Comparison of ENCODE assay signal across 8 mouse cellular contexts in genomic region chr19:28010471-28011395, GRCm38 (mm10). TPM values are rescaled to one million over a fixed set of nuclear protein-coding genes. Genes with fewer than 3 reads are reported as not detected.
DNase-seq lines count a peak whose midpoint lies in the region; ATAC-seq and TF ChIP-seq lines count a peak whose summit lies in the region.

Gene Rfx3, minus strand, starts transcription at chr19:28011166.

- H3K27me3 ChIP-seq in CH12.LX (replicated peaks) = no peaks in the 10 kb centered on the region
- no peaks in the 10 kb centered on the region for H3K27me3 ChIP-seq in heart, embryonic 13.5 days (replicated peaks)
- H3K27me3 ChIP-seq in liver, embryonic 14.5 days (ENCODE audit: control insufficient read depth, insufficient read depth, low read length) = no peaks in the 10 kb centered on the region
- H3K27me3 ChIP-seq in neural tube, embryonic 11.5 days (ENCODE audit: control insufficient read depth, insufficient read depth, low read length) = no peaks in the 10 kb centered on the region
- no peaks in the 10 kb centered on the region for H3K27me3 ChIP-seq in stomach, postnatal 0 days (ENCODE audit: control insufficient read depth, insufficient read depth, low read length)

- no peaks in the 10 kb centered on the region for H3K9me3 ChIP-seq in CH12.LX (replicated peaks; ENCODE audit: low read length)
- H3K9me3 ChIP-seq in heart, embryonic 13.5 days = no peaks in the 10 kb centered on the region
- H3K9me3 ChIP-seq in liver, embryonic 14.5 days (ENCODE audit: control insufficient read depth, low read length) = no peaks in the 10 kb centered on the region
- H3K9me3 ChIP-seq in neural tube, embryonic 11.5 days (ENCODE audit: control insufficient read depth, low read length) = no peaks in the 10 kb centered on the region
- no peaks in the 10 kb centered on the region for H3K9me3 ChIP-seq in stomach, postnatal 0 days (ENCODE audit: control insufficient read depth, low read length)

- no peak for TF ChIP-seq POLR2A in CH12.LX (IDR thresholded peaks at IDR 0.05; ENCODE audit: low read depth, low read length)
- TF ChIP-seq POLR2A in bone marrow macrophage, adult 2 months (IDR thresholded peaks at IDR 0.05; ENCODE audit: borderline replicate concordance, low read depth, low read length) = no peak

- H3K4me2 ChIP-seq in CH12.LX (ENCODE audit: insufficient read depth, low read depth, poor library complexity, severe bottlenecking) = peak within 1 kb of the TSS; percentile 74
- H3K4me2 ChIP-seq in heart, embryonic 13.5 days = peak within 1 kb of the TSS; percentile 88
- H3K4me2 ChIP-seq in liver, embryonic 14.5 days (ENCODE audit: low read depth) = peak within 1 kb of the TSS; percentile 91
- peak within 1 kb of the TSS; percentile 72 for H3K4me2 ChIP-seq in neural tube, embryonic 11.5 days (ENCODE audit: low read depth)
- H3K4me2 ChIP-seq in stomach, postnatal 0 days (replicated peaks; ENCODE audit: low read depth) = peak within 1 kb of the TSS; percentile 88

- dilution Hi-C loops in CH12.LX (cut with MboI; ENCODE audit: extremely low pct_ligation_motif_present, extremely low pct_unique_long_range_greater_than_20kb, low sequenced_read_pairs) = no loop called here

- TF ChIP-seq RAD21 in CH12.LX (IDR thresholded peaks at IDR 0.05; ENCODE audit: low read depth, low read length) = no peak

- H3K27ac ChIP-seq in CH12.LX (ENCODE audit: insufficient read depth, low read depth) = peak within 1 kb of the TSS; percentile 91
- H3K27ac ChIP-seq in bone marrow macrophage, adult 2 months (ENCODE audit: insufficient read depth, low read depth, low read length) = peak within 1 kb of the TSS; percentile 93
- peak within 1 kb of the TSS; percentile 100 for H3K27ac ChIP-seq in heart, embryonic 13.5 days (replicated peaks)
- H3K27ac ChIP-seq in liver, embryonic 14.5 days = peak within 1 kb of the TSS; percentile 90
- peak within 1 kb of the TSS; percentile 100 for H3K27ac ChIP-seq in neural tube, embryonic 11.5 days (ENCODE audit: low read depth, low read length)
- H3K27ac ChIP-seq in stomach, postnatal 0 days (replicated peaks) = peak within 1 kb of the TSS; percentile 100

- H3K4me3 ChIP-seq in CH12.LX (replicated peaks in 1 of 3; ENCODE audit: low read depth in 2 of 3, low read length in 2 of 3, poor library complexity in 1 of 3) = peak within 1 kb of the TSS; percentile 57 to 85 (median 81)
- H3K4me3 ChIP-seq in bone marrow macrophage, adult 2 months (ENCODE audit: insufficient read depth, low read length) = peak within 1 kb of the TSS; percentile 95
- H3K4me3 ChIP-seq in heart, embryonic 13.5 days = peak within 1 kb of the TSS; percentile 97
- peak within 1 kb of the TSS; percentile 96 to 97 for H3K4me3 ChIP-seq in liver, embryonic 14.5 days (ENCODE audit: insufficient read depth in 1 of 2, low read depth in 2 of 2, low read length in 2 of 2)
- H3K4me3 ChIP-seq in neural tube, embryonic 11.5 days (ENCODE audit: low read depth, low read length) = peak within 1 kb of the TSS; percentile 96
- H3K4me3 ChIP-seq in stomach, postnatal 0 days (ENCODE audit: low read depth, low read length) = peak within 1 kb of the TSS; percentile 95

- peak; percentile 71 for DNase-seq in CH12.LX (ENCODE audit: extremely low read depth)
- DNase-seq in kidney, postnatal 14 days = peak; percentile 40
- peak; percentile 68 to 71 (median 70) for DNase-seq in liver, embryonic 14.5 days (ENCODE audit: low read depth in 3 of 3, low spot score in 3 of 3)
- peak; percentile 42 for DNase-seq in neural tube, embryonic 11.5 days (ENCODE audit: low spot score)
- DNase-seq in stomach, postnatal 0 days (ENCODE audit: low spot score) = peak; percentile 87

- peak; percentile 68 for ATAC-seq in erythroblast, adult 5-6 weeks (replicated peaks; ENCODE audit: low FRiP score, poor library complexity, severe bottlenecking)
- ATAC-seq in heart, embryonic 13.5 days (ENCODE audit: extremely low read depth, insufficient number of reproducible peaks, low FRiP score, low TSS enrichment) = peak; percentile 84
- peak; percentile 89 for ATAC-seq in liver, embryonic 14.5 days (ENCODE audit: insufficient read depth)
- ATAC-seq in neural tube, embryonic 11.5 days (ENCODE audit: insufficient read depth, low FRiP score, low TSS enrichment) = peak; percentile 87
- peak; percentile 91 for ATAC-seq in stomach, postnatal 0 days (ENCODE audit: low FRiP score, low TSS enrichment)

- H3K9ac ChIP-seq in CH12.LX (ENCODE audit: insufficient read depth, low read depth) = peak within 1 kb of the TSS; percentile 93
- H3K9ac ChIP-seq in heart, embryonic 13.5 days = peak within 1 kb of the TSS; percentile 96
- H3K9ac ChIP-seq in liver, embryonic 14.5 days (replicated peaks) = peak within 1 kb of the TSS; percentile 91
- H3K9ac ChIP-seq in neural tube, embryonic 11.5 days (ENCODE audit: low read length) = peak within 1 kb of the TSS; percentile 97
- H3K9ac ChIP-seq in stomach, postnatal 0 days (ENCODE audit: low read length) = peak within 1 kb of the TSS; percentile 94

- WGBS in heart, embryonic 13.5 days = under 1% methylated on average over 73 of the region's 78 CpGs
- WGBS in liver, embryonic 14.5 days (ENCODE audit: insufficient replicate concordance) = under 1% methylated on average over 71 of the region's 78 CpGs
- WGBS in neural tube, embryonic 11.5 days = 2% methylated on average over 61 of the region's 78 CpGs
- WGBS in stomach, postnatal 0 days = under 1% methylated on average over 54 of the region's 78 CpGs

- H3K4me1 ChIP-seq in CH12.LX (ENCODE audit: control insufficient read depth in 1 of 2, insufficient read depth in 2 of 2) = peaks cover 0 to 8% of the 10 kb centered on the region in 2 experiments; a peak in 2 of 4 replicates
- peaks cover 3% of the 10 kb centered on the region for H3K4me1 ChIP-seq in bone marrow macrophage, adult 2 months (ENCODE audit: control insufficient read depth, insufficient read depth, low read length)
- H3K4me1 ChIP-seq in heart, embryonic 13.5 days = peaks cover 5% of the 10 kb centered on the region
- H3K4me1 ChIP-seq in liver, embryonic 14.5 days (replicated peaks; ENCODE audit: control insufficient read depth in 2 of 2, insufficient read depth in 2 of 2, low read length in 1 of 2) = peaks cover 2 to 5% of the 10 kb centered on the region in 2 experiments; a peak in 3 of 4 replicates
- H3K4me1 ChIP-seq in neural tube, embryonic 11.5 days (ENCODE audit: control insufficient read depth, insufficient read depth, low read length) = no peaks in the 10 kb centered on the region
- no peaks in the 10 kb centered on the region for H3K4me1 ChIP-seq in stomach, postnatal 0 days (replicated peaks; ENCODE audit: control insufficient read depth, insufficient read depth)

- no peak for TF ChIP-seq EP300 in CH12.LX (IDR thresholded peaks at IDR 0.05; ENCODE audit: low read length)
- no peak for TF ChIP-seq EP300 in liver, embryonic 14.5 days (IDR thresholded peaks at IDR 0.05; ENCODE audit: low read depth)
- no peak for TF ChIP-seq EP300 in stomach, postnatal 0 days (optimal IDR thresholded peaks at IDR 0.05)

- no peaks in the 10 kb centered on the region; the same call in 1 of the 2 replicates for H3K79me2 ChIP-seq in CH12.LX (replicated peaks; ENCODE audit: control insufficient read depth, extremely low read depth, insufficient read depth, poor library complexity, severe bottlenecking)

- no peaks in the 10 kb centered on the region for H3K36me3 ChIP-seq in CH12.LX (replicated peaks in 1 of 2; ENCODE audit: control insufficient read depth in 1 of 2, insufficient read depth in 1 of 2, low read length in 1 of 2)
- no peaks in the 10 kb centered on the region for H3K36me3 ChIP-seq in heart, embryonic 13.5 days
- H3K36me3 ChIP-seq in liver, embryonic 14.5 days (replicated peaks; ENCODE audit: control insufficient read depth, insufficient read depth, low read depth) = no peaks in the 10 kb centered on the region
- H3K36me3 ChIP-seq in neural tube, embryonic 11.5 days (ENCODE audit: control insufficient read depth, insufficient read depth, low read length) = no peaks in the 10 kb centered on the region
- no peaks in the 10 kb centered on the region for H3K36me3 ChIP-seq in stomach, postnatal 0 days (ENCODE audit: control insufficient read depth, insufficient read depth, low read length)

- in situ Hi-C loops in CH12.LX (cut with MboI; ENCODE audit: low pct_ligation_motif_present, low pct_unique_long_range_greater_than_20kb, low sequenced_read_pairs) = no loop called here

- no peak for TF ChIP-seq CTCF in CH12.LX (conservative IDR thresholded peaks at IDR 0.05 in 1 of 2, IDR thresholded peaks at IDR 0.05 in 1 of 2; ENCODE audit: low read depth in 2 of 2, low read length in 2 of 2)
- TF ChIP-seq CTCF in bone marrow macrophage, adult 2 months (IDR thresholded peaks at IDR 0.05; ENCODE audit: low read depth, low read length) = no peak
- TF ChIP-seq CTCF in liver, embryonic 14.5 days (IDR thresholded peaks at IDR 0.05; ENCODE audit: low read depth) = no peak
- TF ChIP-seq CTCF in stomach, postnatal 0 days (IDR thresholded peaks at IDR 0.05; ENCODE audit: low read depth) = no peak

TF ChIP-seq in CH12.LX, 34 proteins besides CTCF, POLR2A, EP300 and RAD21:
- TF ChIP-seq JUND (conservative IDR thresholded peaks at IDR 0.05; ENCODE audit: low read depth, low read length) = no peak
- 0 out of 2 replicates have a peak, but pooled peaks have one; percentile 31 for TF ChIP-seq UBTF (IDR thresholded peaks at IDR 0.05; ENCODE audit: low read depth, low read length)

RNA-seq across cellular contexts. Expression of gene Rfx3, which starts in this region (rescaled TPM):
- 0.63 and 0.76 TPM in 2 replicates for total RNA-seq in CH12.LX (2012; rRNA removed)
- 1.4 and 1.6 TPM in 2 replicates for total RNA-seq in CH12.LX (2014; rRNA removed)
- 1.2 and 1.3 TPM in 2 replicates for polyA plus RNA-seq in CH12.LX (2012; ENCODE audit: insufficient read length, low read depth)
- polyA plus RNA-seq in bone marrow macrophage, adult 2 months (2012; ENCODE audit: insufficient read depth, insufficient read length, missing spikeins) = 3.2 and 3.5 TPM in 2 replicates
- 0.38 and 5.9 TPM in 2 replicates for total RNA-seq in erythroblast, adult 5-6 weeks (2015; ENCODE audit: low replicate concordance)
- total RNA-seq in erythroblast, adult 5-6 weeks (2017; ENCODE audit: low replicate concordance) = 1.4 and 1.5 TPM in 2 replicates
- 5.4 and 7.8 TPM in 2 replicates for polyA plus RNA-seq in heart, embryonic 13.5 days (2015; fragmentation: Nextera tagmentation; extraction: Ambion mirVana)
- polyA plus RNA-seq in liver, embryonic 14.5 days (2012; rRNA removed) = 0.60 and 0.78 TPM in 2 replicates
- 0.99 and 1.5 TPM in 2 replicates for polyA plus RNA-seq in liver, embryonic 14.5 days (2014; fragmentation: Nextera tagmentation; extraction: Ambion mirVana)
- polyA plus RNA-seq in neural tube, embryonic 11.5 days (2014; fragmentation: Nextera tagmentation; extraction: Ambion mirVana) = 28.7 and 31.9 TPM in 2 replicates
- polyA plus RNA-seq in stomach, postnatal 0 days (2015; fragmentation: Nextera tagmentation; extraction: Ambion mirVana) = 1.9 and 2.0 TPM in 2 replicates

Comparison
In these comparisons a context has a peak if more than half of its experiments do, and no peak if none do; other contexts are left out.
1. Peak in every context shown above with its lines: DNase-seq, ATAC-seq, H3K4me3 ChIP-seq and H3K27ac ChIP-seq.